Mouse (Mus musculus) thymus, postnatal 0 days (tissue): ENCODE results near the gene Ssc5d. TPM values are rescaled to one million over a fixed set of nuclear protein-coding genes. Genes with fewer than 3 reads are reported as not detected.

Source experiments
- DNase-seq: peaks from one replicate; pipeline ENCODE4 v3.0.0-alpha.2; 2015; ENCODE audit warnings: low spot score
- polyA plus RNA-seq: library from polyadenylated mRNA; unstranded; fragments of >200 nt; fragmentation: Nextera tagmentation; extraction: Ambion mirVana; gene quantifications from 2 replicates; pipeline ENCODE4 v1.2.1, GENCODE M21; 2015

The Ssc5d gene
- polyA plus RNA-seq, 1 experiment from 2014 or later, result 0.07 TPM

DNA sequence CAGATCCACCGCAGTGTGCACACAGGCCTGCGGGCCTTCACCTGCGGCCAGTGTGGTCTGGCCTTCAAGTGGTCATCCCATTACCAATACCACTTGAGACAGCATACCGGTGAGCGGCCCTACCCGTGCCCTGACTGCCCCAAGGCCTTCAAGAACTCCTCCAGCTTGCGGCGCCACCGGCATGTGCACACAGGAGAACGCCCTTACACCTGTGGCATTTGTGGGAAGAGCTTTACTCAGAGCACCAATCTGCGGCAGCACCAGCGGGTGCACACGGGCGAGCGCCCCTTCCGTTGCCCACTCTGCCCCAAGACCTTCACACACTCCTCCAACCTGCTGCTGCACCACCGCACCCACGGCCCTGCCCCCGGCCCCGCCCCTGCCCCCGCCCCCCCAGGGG is 6.5 kb upstream of the Ssc5d start:
- DNase-seq, result no peak

DNA sequence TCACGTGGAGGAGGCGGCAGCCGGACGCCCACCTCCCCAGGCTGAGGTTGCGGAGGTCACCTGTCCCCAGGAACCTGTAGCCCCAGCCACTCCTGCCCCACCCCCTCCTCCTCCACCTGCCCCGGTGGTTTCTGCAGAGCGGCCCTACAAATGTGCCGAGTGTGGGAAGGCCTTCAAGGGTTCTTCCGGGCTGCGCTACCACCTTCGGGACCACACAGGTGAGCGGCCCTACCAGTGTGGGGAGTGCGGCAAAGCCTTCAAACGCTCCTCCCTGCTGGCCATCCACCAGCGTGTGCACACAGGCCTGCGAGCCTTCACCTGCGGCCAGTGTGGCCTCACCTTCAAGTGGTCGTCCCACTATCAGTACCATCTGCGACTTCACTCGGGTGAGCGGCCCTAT is 5.6 kb upstream of the Ssc5d start:
- no peak for DNase-seq

DNA sequence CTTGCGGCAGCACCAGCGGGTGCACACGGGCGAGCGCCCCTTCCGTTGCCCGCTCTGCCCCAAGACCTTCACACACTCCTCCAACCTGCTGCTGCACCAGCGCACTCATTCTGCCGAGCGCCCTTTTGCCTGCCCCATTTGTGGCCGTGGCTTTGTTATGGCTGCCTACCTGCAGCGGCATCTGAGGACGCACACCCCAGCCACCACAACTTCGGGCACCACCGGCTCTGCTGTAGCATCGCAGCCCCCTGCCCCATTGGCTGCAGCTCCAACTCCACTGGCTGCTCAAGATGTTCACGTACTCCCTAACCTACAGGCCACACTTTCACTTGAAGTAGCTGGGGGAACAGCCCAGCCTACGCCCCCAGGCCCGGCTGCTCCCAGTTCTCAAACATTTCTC is 5.1 kb upstream of the Ssc5d start:
- no peak for DNase-seq

DNA sequence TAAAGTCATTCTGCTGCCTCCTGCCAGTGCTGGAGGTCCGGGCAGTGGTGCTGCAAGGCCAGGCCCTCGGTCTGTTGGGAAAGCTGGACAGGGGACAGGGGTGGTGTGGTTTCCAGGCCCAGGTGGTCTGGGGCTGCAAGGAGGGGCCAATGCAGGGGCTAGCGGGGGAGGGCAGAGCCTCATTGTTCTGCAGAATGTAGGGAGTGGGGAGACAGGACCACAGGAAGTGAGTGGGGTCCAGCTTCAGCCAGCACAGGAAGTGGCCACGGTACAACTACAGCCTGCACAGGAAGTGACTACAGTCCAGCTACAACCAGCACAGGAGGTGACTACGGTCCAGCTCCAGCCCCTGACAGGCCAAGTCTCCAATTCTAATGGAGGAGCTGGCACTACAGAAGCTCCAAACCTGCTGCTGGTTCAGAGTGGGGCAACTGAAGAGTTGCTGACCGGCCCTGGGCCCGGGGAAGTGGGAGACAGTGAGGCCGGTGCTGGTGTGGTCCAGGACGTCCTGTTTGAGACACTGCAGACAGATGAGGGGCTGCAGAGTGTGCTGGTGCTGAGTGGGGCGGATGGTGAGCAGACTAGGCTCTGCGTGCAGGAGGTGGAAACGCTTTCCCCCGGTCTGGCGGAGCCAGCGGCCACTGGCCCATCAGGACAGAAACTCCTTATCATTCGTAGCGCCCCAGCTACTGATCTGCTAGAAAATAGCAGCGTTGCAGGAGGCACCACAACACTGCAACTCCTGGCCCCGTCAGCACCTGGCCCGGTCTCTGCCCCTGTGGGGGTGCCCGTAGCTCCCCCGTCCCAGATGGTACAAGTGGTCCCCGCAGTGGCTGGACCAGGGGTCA is 4.4 kb upstream of the Ssc5d start:
- no peak for DNase-seq

DNA sequence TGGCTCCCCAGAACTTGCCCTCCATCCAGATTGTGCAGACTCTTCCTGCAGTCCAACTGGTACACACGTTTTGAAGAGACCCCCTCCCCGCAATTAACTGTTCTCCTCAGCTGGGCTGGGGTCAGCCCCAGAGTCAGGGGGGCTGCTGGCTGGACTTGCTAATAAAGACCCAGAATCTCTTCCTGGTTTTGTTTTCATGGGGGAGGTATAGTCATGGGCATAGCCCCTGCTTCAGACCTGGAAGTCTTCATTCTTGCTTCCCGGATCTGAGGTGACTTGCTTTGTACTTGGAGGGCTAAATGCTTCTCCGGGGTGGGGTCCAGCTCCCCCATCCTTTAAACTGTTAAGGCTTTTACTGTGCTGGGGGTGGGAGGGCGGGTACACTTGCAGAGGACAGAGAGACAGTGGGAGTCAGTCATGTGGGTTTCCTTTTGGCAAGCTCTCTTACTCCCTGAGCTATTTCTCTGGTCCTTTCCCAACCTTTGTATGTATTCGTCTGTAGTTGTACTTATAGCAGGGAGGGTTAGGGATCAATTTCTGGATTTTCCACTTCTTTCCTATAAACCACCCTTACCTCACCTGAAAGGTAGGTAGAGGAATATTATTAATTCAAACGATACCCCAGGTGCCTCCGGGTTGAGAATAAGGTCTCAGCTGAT is 3.6 kb upstream of the Ssc5d start, which contains the start of gene Nat14:
Gene Nat14 (plus strand): TSS at position 205 of the 659 bp plus-strand sequence.
- DNase-seq, result no peak

DNA sequence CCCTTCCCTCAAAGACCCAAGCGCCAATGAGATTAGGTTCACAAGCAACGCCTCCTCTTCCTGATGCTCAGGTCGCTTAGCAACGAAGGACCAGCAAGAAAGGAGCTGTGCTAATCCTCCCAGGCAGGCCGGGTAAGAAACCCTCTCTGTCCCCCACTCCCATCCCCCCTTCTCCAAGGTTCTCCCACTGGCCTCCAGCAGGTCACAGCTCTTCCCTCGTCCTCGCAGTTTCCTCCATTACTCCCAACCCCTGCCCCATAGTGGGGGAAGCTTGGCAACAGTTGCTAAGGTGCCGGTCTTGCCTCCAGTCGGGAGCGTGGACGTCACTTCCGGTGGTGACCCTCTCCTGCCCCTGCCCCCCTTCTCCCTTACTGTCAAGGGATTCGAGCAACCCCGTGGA is 3.1 kb upstream of the Ssc5d start:
- DNase-seq, result peak; percentile 39

DNA sequence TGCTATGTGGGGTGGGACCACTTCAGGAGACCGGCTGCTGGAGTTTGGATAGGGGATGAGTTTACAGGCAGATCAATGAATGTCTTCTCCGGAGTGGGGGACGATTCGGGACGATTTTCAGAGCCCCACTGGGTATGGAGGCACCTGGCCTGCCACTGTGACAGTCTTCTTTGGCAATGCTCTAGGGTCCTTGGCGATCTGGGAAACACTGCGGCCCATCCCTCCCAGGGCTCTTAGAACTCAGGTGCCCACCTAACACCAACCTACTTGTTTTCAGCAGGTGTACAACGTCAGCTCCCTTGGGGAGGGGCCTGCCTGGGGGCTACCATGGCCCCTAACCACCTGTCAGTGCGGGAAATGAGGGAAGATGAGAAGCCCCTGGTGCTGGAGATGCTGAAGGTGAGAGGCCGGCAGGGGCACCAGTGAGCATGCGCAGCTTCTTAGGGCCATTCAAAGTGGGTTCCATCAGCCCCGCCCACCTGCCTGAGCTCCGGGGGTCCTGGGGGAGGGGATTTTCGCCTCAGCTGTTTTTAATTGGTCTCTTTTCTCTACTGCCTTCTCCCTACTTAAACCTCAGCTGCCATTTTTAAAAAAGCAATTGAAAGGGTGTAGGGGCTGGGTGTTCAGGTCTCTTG is 2.5 kb upstream of the Ssc5d start:
- DNase-seq, result no peak

DNA sequence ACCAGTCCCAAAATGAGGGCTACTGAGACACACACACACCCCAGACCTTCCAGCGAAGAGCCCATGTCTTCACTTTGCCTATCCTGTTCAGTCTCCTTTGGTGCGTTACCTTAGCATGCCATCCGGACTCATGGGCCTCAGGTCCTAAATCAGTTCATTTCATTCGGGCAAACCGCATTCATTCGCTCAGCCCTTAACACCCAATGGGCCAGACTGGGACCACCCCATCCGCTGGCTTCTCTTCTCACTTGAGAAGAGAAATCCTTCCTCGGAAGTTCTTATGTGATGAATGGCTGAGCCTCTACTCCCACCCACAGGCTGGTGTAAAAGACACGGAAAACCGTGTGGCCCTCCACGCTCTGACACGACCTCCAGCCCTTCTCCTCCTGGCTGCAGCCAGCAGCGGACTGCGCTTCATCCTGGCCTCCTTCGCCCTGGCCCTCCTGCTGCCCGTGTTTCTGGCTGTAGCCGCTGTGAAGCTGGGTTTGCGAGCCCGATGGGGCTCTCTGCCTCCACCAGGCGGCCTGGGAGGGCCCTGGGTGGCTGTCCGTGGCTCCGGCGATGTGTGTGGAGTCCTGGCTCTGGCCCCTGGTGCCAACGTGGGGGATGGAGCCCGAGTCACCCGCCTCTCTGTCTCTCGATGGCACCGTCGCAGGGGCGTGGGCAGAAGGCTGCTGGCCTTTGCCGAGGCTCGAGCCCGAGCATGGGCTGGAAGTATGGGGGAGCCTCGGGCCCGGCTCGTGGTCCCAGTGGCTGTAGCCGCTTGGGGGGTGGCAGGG is 1.8 kb upstream of the Ssc5d start:
- no peak for DNase-seq

DNA sequence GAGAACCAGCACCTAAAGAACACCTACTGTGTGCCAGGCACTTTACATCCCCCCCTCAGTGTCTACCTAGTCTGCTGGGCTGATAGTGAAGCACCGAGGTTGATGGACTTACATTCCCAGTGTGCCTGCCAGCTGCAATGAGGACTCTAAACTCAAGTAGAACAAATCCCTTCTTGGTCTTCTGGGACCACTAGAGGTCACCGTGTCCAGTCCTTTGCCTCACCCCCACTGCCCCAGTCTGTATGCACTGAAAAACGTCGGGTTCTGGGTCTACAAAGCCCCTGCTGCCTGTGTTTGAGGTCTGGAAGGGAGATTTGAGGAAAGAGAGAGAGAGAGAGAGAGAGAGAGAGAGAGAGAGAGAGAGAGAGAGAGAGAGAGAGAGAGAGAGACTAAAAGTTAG is 1.1 kb upstream of the Ssc5d start:
- no peak for DNase-seq

DNA sequence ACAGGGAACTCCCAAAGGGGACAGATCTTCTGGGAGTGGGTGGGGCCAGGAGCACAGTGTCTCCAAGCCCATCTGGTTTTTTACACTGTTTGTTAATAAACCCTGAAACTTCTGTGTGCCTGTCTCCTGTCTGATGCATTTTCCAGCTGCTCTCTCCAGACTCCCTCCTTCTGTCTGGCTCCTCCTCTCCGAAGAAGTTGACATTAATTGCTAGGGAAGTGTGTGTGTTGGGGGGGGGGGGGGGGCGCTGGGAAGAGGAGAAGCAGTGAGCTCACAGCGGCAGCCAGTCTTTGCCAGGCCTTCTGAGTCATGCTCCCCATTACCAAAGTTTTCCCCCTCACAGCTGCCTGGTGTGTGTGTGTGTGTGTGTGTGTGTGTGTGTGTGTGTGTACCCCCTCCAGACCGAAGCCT is 689 bp upstream of the Ssc5d start:
- DNase-seq, result no peak

DNA sequence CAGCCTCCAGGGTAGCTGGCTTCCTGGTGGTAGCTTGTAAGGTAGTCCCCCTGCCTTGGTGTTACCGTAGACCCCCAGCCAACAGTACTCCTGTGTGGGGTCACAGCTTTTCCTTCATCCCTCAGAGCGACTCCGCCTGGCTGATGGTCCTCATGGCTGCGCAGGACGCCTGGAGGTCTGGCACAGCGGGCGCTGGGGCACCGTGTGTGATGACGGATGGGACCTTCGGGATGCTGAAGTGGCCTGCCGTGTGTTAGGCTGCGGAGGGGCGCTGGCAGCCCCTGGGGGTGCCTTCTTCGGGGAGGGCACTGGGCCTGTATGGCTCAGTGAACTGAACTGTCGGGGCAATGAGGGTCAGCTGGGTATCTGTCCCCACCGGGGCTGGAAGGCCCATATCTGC is 1.3 kb downstream of the Ssc5d start:
- DNase-seq, result no peak

DNA sequence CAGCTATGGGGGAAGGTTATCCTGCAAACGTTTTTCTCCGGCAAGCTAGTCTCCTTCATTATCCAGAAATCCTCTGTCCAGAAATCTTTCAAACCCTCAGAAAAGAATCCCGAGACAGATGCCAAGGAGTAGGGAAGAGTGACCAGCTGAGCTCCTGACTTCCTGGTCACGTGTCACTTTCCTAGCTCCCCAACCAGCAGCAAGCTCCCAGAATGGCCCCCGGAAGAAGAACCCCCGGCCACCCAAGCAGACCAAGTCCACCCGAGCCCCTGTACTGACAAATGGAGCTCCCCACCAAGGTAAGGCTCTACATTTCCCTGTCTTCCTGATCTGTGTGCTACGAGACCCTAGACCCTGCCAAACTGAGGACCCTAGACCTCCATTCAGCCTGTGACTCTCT is 2.1 kb downstream of the Ssc5d start:
- no peak for DNase-seq

DNA sequence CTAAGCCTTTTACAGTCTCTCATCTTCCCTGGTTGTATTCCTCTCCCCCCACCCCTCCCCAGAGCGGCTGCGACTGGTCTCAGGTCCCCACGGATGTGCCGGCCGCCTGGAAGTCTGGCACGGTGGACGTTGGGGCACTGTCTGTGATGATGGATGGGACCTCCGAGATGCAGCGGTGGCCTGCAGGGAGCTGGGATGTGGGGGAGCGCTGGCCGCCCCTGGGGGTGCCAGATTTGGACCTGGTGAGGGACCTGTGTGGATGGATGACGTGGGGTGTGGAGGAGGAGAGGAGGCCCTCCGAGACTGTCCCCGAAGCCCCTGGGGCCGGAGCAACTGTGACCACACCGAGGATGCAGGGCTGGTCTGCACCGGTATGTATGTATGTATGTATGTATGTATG is 2.7 kb downstream of the Ssc5d start:
- no peak for DNase-seq

DNA sequence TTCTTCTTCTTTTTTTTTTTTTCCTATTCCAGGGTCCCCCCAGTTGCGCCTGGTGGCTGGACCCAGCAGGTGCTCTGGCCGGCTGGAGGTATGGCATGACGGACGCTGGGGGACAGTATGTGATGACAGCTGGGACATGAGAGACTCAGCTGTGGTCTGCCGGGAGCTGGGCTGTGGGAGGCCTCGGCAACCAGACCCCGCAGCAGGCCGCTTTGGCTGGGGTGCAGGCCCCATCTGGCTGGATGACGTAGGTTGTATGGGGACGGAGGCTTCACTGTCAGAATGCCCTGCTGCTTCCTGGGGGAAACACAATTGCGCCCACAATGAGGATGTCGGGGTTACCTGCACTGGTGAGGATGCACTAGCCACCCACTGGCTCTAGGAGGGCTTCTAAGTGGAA is 7.5 kb downstream of the Ssc5d start:
- no peak for DNase-seq

DNA sequence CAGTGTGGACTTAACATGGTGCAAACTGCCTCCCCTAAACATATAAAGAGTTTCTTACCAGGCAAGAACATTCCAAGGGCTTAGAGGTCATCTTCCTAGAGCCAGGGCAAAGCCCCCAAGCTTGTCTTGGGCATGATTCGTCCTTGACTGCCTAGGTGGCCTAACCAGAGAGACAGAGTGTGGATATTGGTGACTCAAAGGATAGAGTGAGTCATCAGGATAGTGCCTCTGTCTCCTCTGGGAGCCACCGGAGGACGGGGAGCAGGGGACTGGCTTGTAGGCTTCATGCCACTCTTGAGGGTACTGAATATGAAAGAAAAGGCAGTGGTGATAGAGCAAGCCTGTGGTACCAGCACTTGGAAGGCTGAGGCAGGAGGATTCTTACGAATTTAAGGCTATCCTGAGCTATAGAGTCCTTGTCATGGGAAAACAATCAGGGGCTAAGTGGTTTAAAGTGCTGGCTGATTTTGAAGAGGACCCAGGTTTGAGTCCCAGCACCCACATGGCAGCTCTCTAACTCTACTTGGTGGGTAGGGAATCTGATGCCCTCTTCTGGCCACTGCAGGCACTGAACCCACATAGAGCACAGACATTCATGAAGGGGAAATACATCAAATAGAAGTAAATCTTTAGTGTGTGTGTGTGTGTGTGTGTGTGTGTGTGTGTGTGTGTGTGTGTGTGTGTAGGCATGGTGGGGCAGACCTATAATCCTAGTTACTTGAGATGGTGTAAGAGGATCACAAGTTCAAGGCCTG is 8.8 kb downstream of the Ssc5d start:
- no peak for DNase-seq

DNA sequence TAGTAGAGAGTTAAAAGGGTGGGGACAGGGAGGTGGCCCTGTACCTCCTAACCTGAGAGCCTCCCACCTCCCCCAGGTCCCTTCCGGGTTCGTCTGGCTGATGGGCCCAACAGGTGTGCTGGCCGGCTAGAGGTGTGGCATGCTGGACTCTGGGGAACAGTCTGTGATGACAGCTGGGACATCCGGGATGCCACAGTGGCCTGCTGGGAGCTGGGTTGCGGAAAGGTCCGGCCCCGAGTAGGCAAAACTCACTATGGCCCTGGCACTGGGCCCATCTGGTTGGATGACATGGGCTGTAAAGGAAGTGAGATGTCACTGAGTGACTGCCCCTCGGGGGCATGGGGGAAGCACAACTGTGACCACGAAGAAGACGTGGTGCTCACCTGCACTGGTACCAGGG is 11.2 kb downstream of the Ssc5d start:
- no peak for DNase-seq

DNA sequence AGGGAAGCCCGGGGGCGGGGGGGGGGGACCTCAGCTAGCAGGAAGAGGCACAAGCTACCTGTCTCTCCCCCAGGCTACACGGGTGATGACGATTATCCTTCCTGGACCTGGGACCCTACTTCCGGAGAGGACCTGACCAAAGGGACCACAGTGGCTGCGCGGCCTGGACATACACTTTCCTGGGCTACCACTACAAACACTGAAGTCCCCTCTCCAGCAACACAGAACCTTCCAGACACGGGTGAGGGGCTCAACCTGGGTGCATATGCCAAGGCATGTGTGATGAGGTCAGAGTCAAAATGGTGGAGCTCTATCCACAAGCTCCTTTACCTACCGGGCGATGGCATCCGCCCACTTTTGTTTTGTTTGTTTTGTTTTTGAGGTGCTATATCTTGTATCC is 11.8 kb downstream of the Ssc5d start:
- no peak for DNase-seq

DNA sequence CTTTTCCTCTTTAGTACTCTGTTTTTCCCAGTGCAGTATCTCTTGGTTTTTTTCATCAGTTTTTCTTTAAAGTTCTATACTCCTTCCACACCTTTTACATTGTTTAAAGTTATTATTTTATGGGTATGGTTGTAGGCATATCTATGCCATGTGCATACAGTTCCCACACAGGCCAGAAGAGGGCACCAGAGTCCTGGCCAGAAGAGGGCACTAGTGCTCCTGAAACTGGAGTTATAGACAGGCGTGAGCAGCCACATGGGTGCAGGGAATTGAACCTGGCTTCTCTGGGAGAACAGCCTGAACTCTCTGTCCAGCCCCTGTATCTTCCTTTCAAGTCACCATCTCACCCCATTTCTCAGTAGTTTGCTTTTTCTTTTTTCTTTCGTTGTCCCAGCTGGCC is 12.9 kb downstream of the Ssc5d start:
- peak; percentile 71 for DNase-seq

DNA sequence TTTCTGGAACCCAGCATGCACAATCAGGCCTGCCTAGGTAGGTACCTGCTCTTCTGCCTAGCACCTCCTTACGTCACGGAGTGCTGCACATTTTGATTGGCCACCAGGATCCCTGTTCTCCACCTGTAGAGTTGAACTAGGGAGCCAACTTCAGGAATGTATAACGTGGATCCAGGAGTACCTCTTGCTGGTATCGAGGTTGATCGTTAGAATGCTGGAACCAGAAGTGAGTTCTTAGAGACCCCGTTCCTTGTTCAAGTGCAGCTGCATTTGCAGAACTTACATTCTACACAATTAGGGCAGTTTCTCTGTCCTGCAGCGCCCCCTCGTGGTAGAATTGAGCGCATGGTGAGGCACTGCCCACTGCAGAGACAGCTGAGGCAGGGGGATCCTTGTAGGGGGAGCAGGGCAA is 14.5 kb downstream of the Ssc5d start:
- DNase-seq, result peak; percentile 88

DNA sequence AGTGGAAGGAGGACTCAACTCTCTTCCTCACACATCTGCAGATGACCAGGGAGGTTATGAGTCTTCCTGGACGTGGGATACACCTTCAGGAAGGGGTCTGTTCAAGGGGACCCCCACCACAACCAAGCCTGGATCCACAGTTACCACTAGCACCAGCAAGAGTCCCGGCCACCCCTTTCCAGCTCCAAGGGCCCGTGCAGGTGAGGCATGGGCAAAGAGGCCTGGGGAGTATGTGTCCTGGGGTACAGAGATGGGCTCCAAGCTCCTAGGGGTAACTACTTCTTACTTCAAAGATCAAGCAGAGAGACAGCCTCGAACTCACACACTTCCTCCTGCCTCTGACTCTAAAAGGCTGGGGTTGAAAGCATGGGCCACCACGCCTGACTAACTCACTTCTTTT is 17.1 kb downstream of the Ssc5d start:
- no peak for DNase-seq

DNA sequence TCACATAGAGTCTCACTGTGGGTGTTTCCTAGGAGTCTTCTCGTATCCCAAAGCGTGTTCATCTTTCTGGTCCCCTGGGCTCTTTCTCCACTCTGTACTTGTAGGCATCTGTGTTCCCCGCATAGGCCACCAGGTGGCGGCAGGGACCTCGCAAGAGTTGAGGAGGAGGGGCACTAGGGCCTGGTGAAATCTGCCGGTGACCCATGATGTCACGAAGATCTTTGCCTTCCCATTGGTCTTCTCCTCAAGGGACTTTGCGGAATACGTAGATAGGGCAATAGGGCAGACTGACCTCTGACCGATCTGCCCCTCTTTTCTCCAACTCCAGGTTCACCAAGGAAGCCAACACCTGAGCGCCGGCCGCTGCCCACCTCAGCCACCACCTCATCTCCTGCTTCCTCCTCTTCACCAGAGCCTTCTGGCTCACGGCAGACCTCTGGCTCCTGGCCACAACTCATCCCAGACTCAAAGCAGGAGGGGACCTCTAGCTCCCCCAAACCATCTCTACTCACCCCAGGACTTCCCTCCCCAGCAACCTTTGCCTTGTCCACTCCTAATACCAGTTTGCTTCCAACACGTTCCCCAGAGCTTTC is 17.7 kb downstream of the Ssc5d start:
- DNase-seq, result peak; percentile 92
